Mouse (Mus musculus) MEL-GATA-1-ER (cell line): ENCODE data around the gene D17Wsu92e.

ENCODE experiments used
- DNase-seq: peaks from one replicate; pipeline ENCODE4 v3.0.0-alpha.2; 2012; ENCODE audit warnings: low read depth; ENCODE audit errors: extremely low read depth

The D17Wsu92e gene

GRCm38 (mm10) chr17:27701856-27702255, 118.6 kb downstream of the D17Wsu92e start:
- DNase-seq = no peak
